Mouse (Mus musculus): ENCODE data around the gene Zfp618.

- no peak for TF ChIP-seq POLR2A (IDR thresholded peaks at IDR 0.05; ENCODE audit: low read depth, low read length)
- TF ChIP-seq CTCF (IDR thresholded peaks at IDR 0.05; ENCODE audit: borderline replicate concordance, insufficient read depth, low read length), result no peak
Measured at GRCm38 (mm10) chr4:63009821-63010220, 44.4 kb downstream of the Zfp618 start.

All from embryonic fibroblast, embryonic 13.5 days (primary cell).